Mouse (Mus musculus) mature B cell (primary cell): Measurements from ENCODE around the gene Atf7.

ENCODE experiments used
- in situ Hi-C: fragments of 300-500 bp; cut with MboI; formaldehyde crosslinking; loops from 2 replicates; pipeline ENCODE4 v1.14.3; 2019

Gene Atf7

GRCm38 (mm10) chr15:102516293-102516692, 109.0 kb downstream of the Atf7 start:
- in situ Hi-C loops = no loop called here

GRCm38 (mm10) chr15:102515791-102516190, 109.5 kb downstream of the Atf7 start:
- in situ Hi-C loops = no loop called here

- in situ Hi-C loops = no loop called here
Measured at GRCm38 (mm10) chr15:102515261-102515660, 110.0 kb downstream of the Atf7 start.

- in situ Hi-C loops = no loop called here
Measured at GRCm38 (mm10) chr15:102513004-102513403, 112.3 kb downstream of the Atf7 start.

- in situ Hi-C loops = no loop called here
Measured at GRCm38 (mm10) chr15:102512471-102512870, 112.8 kb downstream of the Atf7 start.

- in situ Hi-C loops = no loop called here
Measured at GRCm38 (mm10) chr15:102512010-102512409, 113.3 kb downstream of the Atf7 start.

DNA sequence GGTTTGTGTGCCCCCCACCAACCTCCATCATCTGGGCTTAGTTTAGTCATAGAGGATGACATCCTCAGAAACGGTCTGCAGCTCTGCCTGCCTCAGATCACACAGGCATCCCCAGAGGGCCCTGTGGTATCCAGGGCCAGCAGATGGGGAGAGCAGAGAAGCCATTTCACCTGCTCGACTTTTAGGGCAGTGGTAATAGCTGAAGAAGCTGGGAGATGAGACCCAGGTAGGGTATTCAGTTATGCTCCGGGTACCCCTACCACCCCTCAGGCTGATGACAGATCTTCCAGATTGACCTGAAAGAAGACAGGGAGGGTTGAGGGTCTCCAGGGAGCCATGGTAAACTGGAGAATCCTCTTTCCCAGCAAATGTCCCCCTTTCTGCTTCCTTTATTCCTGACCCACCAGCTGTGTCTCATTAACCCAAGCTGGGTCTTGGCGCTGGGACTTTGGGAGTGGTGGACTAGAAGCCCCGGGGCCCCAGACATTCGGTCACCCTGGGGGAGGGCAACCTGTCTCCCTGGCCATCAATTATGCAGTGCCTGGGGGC, 113.9 kb downstream of the Atf7 start:
- in situ Hi-C loops = no loop called here

- in situ Hi-C loops = no loop called here
Measured at GRCm38 (mm10) chr15:102510590-102511284, 114.5 kb downstream of the Atf7 start.

- in situ Hi-C loops = no loop called here
Measured at GRCm38 (mm10) chr15:102510110-102510509, 115.2 kb downstream of the Atf7 start.

- in situ Hi-C loops = no loop called here
Measured at GRCm38 (mm10) chr15:102508336-102508735, 116.9 kb downstream of the Atf7 start.

DNA sequence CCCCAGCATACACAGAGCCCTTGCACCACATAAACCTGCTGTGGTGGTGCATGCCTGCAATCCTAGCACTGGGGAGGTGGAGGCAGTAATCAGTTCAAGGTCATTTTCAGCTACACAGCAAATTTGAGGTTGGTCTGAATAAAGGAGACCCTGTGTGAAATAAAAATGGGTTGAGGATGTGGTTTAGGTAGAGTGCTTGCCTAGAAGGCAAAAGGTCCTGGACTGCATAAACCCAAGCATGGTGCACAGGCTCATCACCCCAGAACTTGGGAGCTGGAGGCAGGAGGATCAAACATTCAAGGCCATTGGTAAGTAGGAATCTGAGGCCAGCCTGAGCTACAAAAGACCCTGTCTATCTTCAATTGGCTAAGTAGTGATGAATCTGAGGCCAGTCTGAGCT, 117.7 kb downstream of the Atf7 start:
- in situ Hi-C loops = no loop called here

DNA sequence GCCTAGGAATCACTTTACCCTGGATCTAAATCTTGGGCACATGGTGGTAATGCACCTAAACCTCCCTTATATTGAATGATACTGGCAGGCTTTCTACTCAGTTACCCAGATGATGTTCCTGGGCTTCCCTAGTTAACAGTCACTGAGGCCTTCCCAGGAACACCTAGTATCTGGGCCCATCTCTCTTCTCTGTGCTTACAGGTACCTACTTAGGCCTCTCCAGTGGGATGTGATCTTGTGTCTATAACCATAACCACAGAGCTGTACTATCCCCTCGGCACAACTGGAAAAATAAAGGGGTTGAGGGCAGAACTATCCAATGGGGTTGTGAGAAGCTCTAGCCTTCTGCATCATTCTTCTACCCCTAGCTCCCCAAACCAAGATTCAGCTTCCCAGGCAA, 118.4 kb downstream of the Atf7 start:
- in situ Hi-C loops = no loop called here

- in situ Hi-C loops = no loop called here
Measured at GRCm38 (mm10) chr15:102506464-102506830, 118.8 kb downstream of the Atf7 start.

DNA sequence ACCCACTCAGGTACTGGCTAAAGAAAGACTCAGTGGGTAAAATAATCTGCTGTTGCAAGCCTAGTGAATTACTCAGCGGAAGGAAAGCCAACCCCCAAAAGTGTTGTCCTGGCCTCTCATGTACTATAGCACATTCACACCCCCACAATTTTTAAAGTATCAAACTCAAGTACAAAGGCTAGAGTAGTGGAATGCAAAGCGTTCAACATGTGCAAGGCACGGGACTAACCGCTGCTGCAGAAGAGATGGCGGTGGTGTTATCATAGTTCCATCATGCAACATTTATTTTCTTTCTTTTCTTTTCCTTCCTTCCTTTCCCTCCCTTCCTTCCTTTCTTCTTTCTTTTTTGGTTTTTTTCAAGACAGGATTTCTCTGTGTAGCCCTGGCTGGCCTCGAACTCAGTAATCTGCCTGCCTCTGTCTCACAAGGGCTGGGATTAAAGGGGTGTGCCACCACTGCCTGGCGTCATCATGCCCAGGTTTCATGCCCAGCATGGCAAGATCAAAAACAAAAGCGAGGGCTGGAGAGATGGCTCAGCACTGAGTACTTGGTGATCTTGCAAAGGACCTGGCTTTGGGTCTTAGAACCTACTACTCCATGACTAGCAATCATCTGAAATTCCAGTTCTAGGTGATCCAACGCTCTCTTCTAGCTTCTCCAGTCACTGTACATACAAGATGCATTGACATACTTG, 119.3 kb downstream of the Atf7 start:
- in situ Hi-C loops = no loop called here

GRCm38 (mm10) chr15:102505073-102505769, 120.0 kb downstream of the Atf7 start:
- in situ Hi-C loops = no loop called here

DNA sequence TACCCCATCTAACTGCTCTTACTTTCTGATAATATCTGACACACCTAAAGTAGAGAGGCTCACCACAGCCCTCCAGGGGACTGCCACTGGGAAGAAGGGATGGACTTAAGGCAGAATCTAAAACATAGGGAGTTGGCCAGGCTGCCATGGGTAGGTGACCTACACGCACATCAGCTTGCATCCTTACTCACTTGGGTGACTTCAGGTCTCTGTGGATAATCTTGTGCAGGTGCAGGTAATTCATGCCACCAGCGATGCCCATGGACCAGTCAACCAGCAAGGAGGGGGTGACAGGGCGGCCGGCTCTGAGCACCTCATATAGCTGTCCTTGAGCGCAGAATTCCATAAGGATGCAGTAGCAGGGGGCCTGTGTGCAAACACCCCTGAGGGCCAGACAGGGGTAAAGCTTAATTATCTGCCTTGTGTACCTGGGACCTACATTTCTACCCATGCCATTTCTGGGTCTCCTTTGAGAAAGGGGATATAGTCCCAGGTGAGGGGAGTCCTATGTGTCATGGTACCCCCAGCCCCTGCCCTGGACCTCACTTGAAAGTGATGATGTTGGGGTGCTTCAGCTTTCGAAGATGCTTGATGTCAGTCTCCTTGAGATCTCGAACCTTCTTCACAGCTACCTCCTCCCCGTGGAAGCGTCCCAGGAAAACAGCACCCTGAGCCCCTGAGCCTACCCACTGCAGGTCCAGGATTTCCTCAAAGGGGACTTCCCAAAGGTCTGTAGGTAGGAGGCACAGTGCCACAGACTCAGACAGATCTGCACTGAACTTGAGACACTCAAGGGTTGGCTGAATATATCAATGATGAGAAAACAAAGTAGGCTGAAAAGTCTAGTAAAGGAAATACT, 121.1 kb downstream of the Atf7 start:
- in situ Hi-C loops = no loop called here

DNA sequence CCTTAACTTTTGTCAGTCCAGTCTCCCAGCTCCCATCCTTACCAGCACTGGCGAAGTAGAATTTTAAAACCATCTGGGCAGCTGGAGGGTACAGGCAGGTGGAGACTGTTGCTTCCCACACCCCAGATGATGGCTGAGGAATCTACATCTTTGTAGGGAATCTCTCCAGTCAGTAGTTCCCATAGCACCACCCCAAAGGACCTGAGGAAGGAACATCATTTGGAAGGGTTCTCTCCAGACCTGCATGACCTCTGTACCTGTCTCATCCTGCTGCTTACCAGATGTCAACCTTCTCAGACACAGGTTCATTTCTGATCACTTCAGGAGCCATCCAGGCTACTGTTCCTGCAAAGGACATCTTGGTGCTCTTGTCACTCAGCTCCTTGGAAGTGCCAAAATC, 121.8 kb downstream of the Atf7 start, which contains the start of gene Gm10337:
Gm10337 (plus strand) TSS at position 276 of the 400 bp plus-strand sequence.
- in situ Hi-C loops = no loop called here

DNA sequence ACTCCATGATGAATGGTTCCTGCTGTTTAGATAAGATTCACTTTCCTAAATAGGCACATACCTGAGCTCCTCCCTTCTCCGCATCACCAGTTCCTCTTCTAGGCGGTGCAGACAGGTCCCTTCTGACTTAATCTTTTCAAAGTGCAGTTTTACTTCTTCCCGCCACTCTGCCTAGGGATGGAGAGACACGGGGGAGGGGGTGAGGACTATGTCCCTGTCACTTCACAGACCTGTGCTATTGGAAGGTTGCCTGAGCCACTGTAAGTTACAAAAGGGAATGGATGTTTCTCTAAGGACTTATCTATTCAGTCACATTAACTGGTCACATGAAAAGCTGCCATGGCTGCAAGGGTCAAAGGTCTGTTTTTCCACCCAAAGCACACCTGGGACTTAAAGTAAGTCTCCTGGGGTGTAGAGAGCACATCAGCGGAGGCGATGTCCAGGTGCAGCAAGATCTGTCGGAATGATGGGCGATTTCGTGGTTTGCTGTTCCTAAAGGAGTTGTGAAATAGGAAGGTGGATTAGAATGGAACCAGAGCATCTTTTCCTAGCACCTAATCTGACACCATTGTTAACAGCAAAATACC, 122.9 kb downstream of the Atf7 start:
- in situ Hi-C loops = no loop called here

DNA sequence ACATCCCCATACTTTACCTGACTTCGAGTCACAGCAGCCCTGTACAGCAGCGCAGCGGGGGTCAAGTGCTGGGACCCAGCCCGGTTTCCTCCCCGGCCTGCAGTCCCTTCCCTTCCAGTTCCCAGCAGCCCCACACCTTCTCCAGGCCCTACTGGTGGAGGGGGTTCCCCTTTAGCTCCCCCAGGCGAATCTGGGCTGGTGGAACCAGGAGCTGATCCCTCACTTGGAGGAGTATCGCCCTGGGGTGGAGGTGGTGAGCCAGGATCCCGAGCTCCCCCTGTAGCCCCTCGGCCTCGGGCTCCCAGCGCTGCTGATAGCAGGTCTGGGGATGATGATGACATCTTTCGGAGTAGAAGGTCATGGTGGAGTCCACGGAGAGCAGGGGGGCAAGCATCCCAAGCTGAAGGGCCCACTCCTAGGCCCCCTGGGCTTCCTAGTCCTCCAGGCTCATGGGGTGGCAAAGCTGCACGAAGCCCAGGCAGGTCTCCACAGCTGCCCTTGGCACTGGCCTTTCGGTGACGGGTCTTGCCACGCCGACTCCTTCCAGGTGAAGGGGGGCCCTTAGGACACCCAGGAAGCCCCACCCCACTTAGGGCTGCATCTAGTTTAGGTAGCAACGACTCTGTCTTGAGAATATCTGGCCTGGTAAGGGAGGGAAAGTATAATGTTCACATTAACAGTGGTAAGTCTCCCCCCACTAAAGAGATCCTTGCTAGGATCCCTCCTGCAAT, 124.0 kb downstream of the Atf7 start:
- in situ Hi-C loops = no loop called here

GRCm38 (mm10) chr15:102500479-102500878, 124.8 kb downstream of the Atf7 start:
- in situ Hi-C loops = no loop called here

DNA sequence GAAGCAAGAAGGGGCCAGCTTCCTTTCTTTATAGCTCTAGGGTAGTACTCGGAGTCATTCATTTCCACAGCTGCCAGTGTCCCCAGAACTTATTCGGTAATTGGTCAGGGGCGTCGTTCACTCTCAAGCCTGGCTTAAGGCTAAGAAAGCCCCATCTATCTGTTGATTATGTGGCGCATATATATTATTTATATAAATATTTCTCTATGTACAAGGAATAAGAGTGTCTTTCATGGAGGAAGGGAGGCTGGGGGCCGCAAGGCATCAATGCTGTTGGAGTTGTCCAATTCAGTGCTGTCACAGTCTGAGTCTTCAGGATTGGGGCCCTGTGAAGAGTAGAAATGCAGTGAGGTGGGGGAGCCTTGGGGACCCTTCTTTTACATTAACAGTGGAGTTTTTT, 125.4 kb downstream of the Atf7 start:
- in situ Hi-C loops = no loop called here
